Mouse (Mus musculus) small intestine, adult 2 months (tissue): ENCODE measurements around the gene Amd1.

Experiments
- CTCF ChIP-seq: fragments of 200-500 bp; IDR thresholded peaks from 2 replicates; pipeline ENCODE4 v1.5.1; 2012; ENCODE audit warnings: low read depth, mild to moderate bottlenecking, control low read depth, inconsistent platforms, low read length, moderate library complexity, mixed read lengths; ENCODE audit not compliant: insufficient replicate concordance, insufficient read length; ENCODE audit errors: extremely low read depth
- POLR2A ChIP-seq: fragments of 200-500 bp; IDR thresholded peaks from 2 replicates; pipeline ENCODE4 v1.6.1; 2012; ENCODE audit warnings: low read depth, mild to moderate bottlenecking, control low read depth, inconsistent platforms, low read length, moderate library complexity

GRCm38 (mm10) chr10:40347461-40347954, 45.5 kb upstream of the Amd1 start:
- TF ChIP-seq CTCF (no peak), POLR2A (no peak)
